In genomic region chr1:176985691-176986090, GRCm38 (mm10) we compare ENCODE assay signal across 18 mouse cellular contexts.
DNase-seq lines count a peak whose midpoint lies in the region; ATAC-seq and TF ChIP-seq lines count a peak whose summit lies in the region.
"Had no signal": no experiment of that assay in that cellular context is flagged by ENCODE, and none has a peak within 500 bp of the region (broad histone marks: within the 10 kb centered on the region; RNA-seq: fewer than 3 reads in every experiment).

No protein-coding gene starts in this region.

- H3K4me3 ChIP-seq in hindbrain, postnatal 0 days (ENCODE audit: low read length): no peak overlapping the region
- H3K4me3 ChIP-seq in hindbrain, embryonic 12.5 days: no peak overlapping the region
- H3K4me3 ChIP-seq in forebrain, embryonic 15.5 days: no peak overlapping the region
- no peak overlapping the region for H3K4me3 ChIP-seq in stomach, embryonic 15.5 days (replicated peaks)
- H3K4me3 ChIP-seq: erythroblast, embryonic 14.5 days; hindbrain, embryonic 15.5 days; liver, embryonic 15.5 days had no signal

- no peak overlapping the region for H3K4me2 ChIP-seq in hindbrain, postnatal 0 days (ENCODE audit: low read depth, low read length)
- H3K4me2 ChIP-seq in hindbrain, embryonic 12.5 days (replicated peaks): no peak overlapping the region
- H3K4me2 ChIP-seq in forebrain, embryonic 15.5 days (replicated peaks): no peak overlapping the region
- no peak overlapping the region for H3K4me2 ChIP-seq in stomach, embryonic 15.5 days
- H3K4me2 ChIP-seq: hindbrain, embryonic 15.5 days; liver, embryonic 15.5 days had no signal

- ATAC-seq in hindbrain, postnatal 0 days: no peak
- ATAC-seq in hindbrain, embryonic 12.5 days (ENCODE audit: low FRiP score): no peak
- ATAC-seq in forebrain, embryonic 15.5 days (replicated peaks): 0 out of 2 replicates have a peak, but pooled peaks have one; percentile 37
- no peak for ATAC-seq in stomach, embryonic 15.5 days (ENCODE audit: insufficient read depth, low FRiP score, low read depth)

- no peak overlapping the region for H3K9ac ChIP-seq in hindbrain, postnatal 0 days (replicated peaks; ENCODE audit: low read length)
- H3K9ac ChIP-seq in hindbrain, embryonic 12.5 days: no peak overlapping the region
- H3K9ac ChIP-seq in forebrain, embryonic 15.5 days (replicated peaks): no peak overlapping the region
- no peak overlapping the region for H3K9ac ChIP-seq in stomach, embryonic 15.5 days
- H3K9ac ChIP-seq: hindbrain, embryonic 15.5 days; liver, embryonic 15.5 days had no signal

- H3K4me1 ChIP-seq in hindbrain, postnatal 0 days (ENCODE audit: insufficient read depth, low read length): peaks cover 16% of the 10 kb centered on the region
- peaks cover 32% of the 10 kb centered on the region for H3K4me1 ChIP-seq in hindbrain, embryonic 12.5 days
- H3K4me1 ChIP-seq in forebrain, embryonic 15.5 days: peaks cover 46% of the 10 kb centered on the region
- peaks cover 10% of the 10 kb centered on the region; the same call in 1 of the 2 replicates for H3K4me1 ChIP-seq in stomach, embryonic 15.5 days

- peak; percentile 23 for DNase-seq in hindbrain, postnatal 0 days (ENCODE audit: low spot score)
- DNase-seq in right cerebral cortex, adult 2 months (ENCODE audit: low spot score in 2 of 2): peak; percentile 56 to 62
- no peak for DNase-seq in right cerebral cortex, postnatal 4 days
- no peak for DNase-seq in retina, embryonic 14.5 days (ENCODE audit: low spot score)
- DNase-seq: adrenal gland, adult 2 months; cerebellum, adult 18-20 months; gastrocnemius, postnatal 14 days; heart, postnatal 10 days; kidney, adult 2 months; retina, postnatal 1 day; thymus, postnatal 25 days had no signal

- no peaks in the 10 kb centered on the region for H3K36me3 ChIP-seq in hindbrain, postnatal 0 days (ENCODE audit: insufficient read depth, low read length)
- H3K36me3 ChIP-seq in hindbrain, embryonic 12.5 days: no peaks in the 10 kb centered on the region
- H3K36me3 ChIP-seq in forebrain, embryonic 15.5 days: no peaks in the 10 kb centered on the region
- H3K36me3 ChIP-seq in stomach, embryonic 15.5 days: no peaks in the 10 kb centered on the region
- H3K36me3 ChIP-seq: hindbrain, embryonic 15.5 days; liver, embryonic 15.5 days had no signal

- no peak for TF ChIP-seq CTCF in hindbrain, postnatal 0 days (IDR thresholded peaks at IDR 0.05; ENCODE audit: low read depth)

- no peaks in the 10 kb centered on the region for H3K9me3 ChIP-seq in hindbrain, postnatal 0 days (ENCODE audit: low read length)
- no peaks in the 10 kb centered on the region for H3K9me3 ChIP-seq in hindbrain, embryonic 12.5 days (replicated peaks)
- no peaks in the 10 kb centered on the region for H3K9me3 ChIP-seq in forebrain, embryonic 15.5 days
- H3K9me3 ChIP-seq in stomach, embryonic 15.5 days: no peaks in the 10 kb centered on the region
- H3K9me3 ChIP-seq: G1E; hindbrain, embryonic 15.5 days; liver, embryonic 15.5 days had no signal

- no peak overlapping the region for H3K27ac ChIP-seq in hindbrain, postnatal 0 days
- no peak overlapping the region for H3K27ac ChIP-seq in hindbrain, embryonic 12.5 days
- H3K27ac ChIP-seq in forebrain, embryonic 15.5 days (replicated peaks): peak overlapping the region; percentile 67
- H3K27ac ChIP-seq in stomach, embryonic 15.5 days: peak overlapping the region; percentile 16; the same call in 1 of the 2 replicates
- H3K27ac ChIP-seq: hindbrain, embryonic 15.5 days; liver, embryonic 15.5 days had no signal

- 50% methylated on average over 6 of the region's 6 CpGs for WGBS in hindbrain, postnatal 0 days
- WGBS in hindbrain, embryonic 12.5 days: 65% methylated on average over 6 of the region's 6 CpGs
- 38% methylated on average over 6 of the region's 6 CpGs for WGBS in forebrain, embryonic 15.5 days
- 56% methylated on average over 6 of the region's 6 CpGs for WGBS in stomach, embryonic 15.5 days

- H3K27me3 ChIP-seq in hindbrain, postnatal 0 days (ENCODE audit: insufficient read depth, low read length): no peaks in the 10 kb centered on the region
- H3K27me3 ChIP-seq in hindbrain, embryonic 12.5 days: no peaks in the 10 kb centered on the region
- H3K27me3 ChIP-seq in forebrain, embryonic 15.5 days: no peaks in the 10 kb centered on the region
- H3K27me3 ChIP-seq in stomach, embryonic 15.5 days (replicated peaks): no peaks in the 10 kb centered on the region
- H3K27me3 ChIP-seq: hindbrain, embryonic 15.5 days; liver, embryonic 15.5 days had no signal

Comparison
In these comparisons a context has a peak if more than half of its experiments do, and no peak if none do; other contexts are left out.
1. DNase-seq: peak in hindbrain, postnatal 0 days (single experiment) and right cerebral cortex, adult 2 months (2 of 2); none in right cerebral cortex, postnatal 4 days (single experiment) and retina, embryonic 14.5 days (single experiment).
2. H3K27ac ChIP-seq: peak in forebrain, embryonic 15.5 days (single experiment) and stomach, embryonic 15.5 days (single experiment); none in hindbrain, postnatal 0 days (single experiment) and hindbrain, embryonic 12.5 days (single experiment).